Mouse (Mus musculus) stomach, embryonic 15.5 days (tissue): ENCODE data around the gene Gadd45gip1. TPM values are rescaled to one million over a fixed set of nuclear protein-coding genes. Genes with fewer than 3 reads are reported as not detected.

Experiments
- ATAC-seq: fragments of 200-750 bp; cut with Nextera tagmentation; 2 replicates; pipeline ENCODE4 v1.8.0; 2017; ENCODE audit warnings: low read depth, moderate number of reproducible peaks, moderate TSS enrichment; ENCODE audit not compliant: insufficient read depth, low FRiP score
- H3K27ac ChIP-seq: fragments of 300-500 bp; sonication (generic); 2 replicates; pipeline ENCODE4 v1.5.1; 2015; ENCODE audit warnings: mild to moderate bottlenecking, inconsistent platforms
- H3K27me3 ChIP-seq: fragments of 300-500 bp; sonication (generic); replicated peaks from 2 replicates; pipeline ENCODE4 v1.6.1; 2015; ENCODE audit warnings: inconsistent platforms
- H3K36me3 ChIP-seq: fragments of 300-500 bp; sonication (generic); 2 replicates; pipeline ENCODE4 v1.6.1; 2015; ENCODE audit warnings: inconsistent platforms
- H3K4me1 ChIP-seq: fragments of 300-500 bp; sonication (generic); 2 replicates; pipeline ENCODE4 v1.6.1; 2015; ENCODE audit warnings: inconsistent platforms
- H3K4me2 ChIP-seq: fragments of 300-500 bp; sonication (generic); 2 replicates; pipeline ENCODE4 v1.6.1; 2015; ENCODE audit warnings: mild to moderate bottlenecking, inconsistent platforms
- H3K4me3 ChIP-seq: fragments of 300-500 bp; sonication (generic); replicated peaks from 2 replicates; pipeline ENCODE4 v1.5.1; 2015; ENCODE audit warnings: inconsistent platforms
- H3K9ac ChIP-seq: fragments of 300-500 bp; sonication (generic); 2 replicates; pipeline ENCODE4 v1.6.1; 2015; ENCODE audit warnings: inconsistent platforms
- H3K9me3 ChIP-seq: fragments of 300-500 bp; sonication (generic); 2 replicates; pipeline ENCODE4 v1.6.1; 2016; ENCODE audit warnings: inconsistent platforms
- WGBS: fragments of 180-500 bp; shearing (Covaris S2); methylation state at CpG from one replicate; pipeline ENCODE4 v1.1.7; 2015; 5-methylcytosine and 5-hydroxymethylcytosine counted together
- polyA plus RNA-seq: library from polyadenylated mRNA; unstranded; fragments of >200 nt; fragmentation: Nextera tagmentation; extraction: Ambion mirVana; gene quantifications from 2 replicates; pipeline ENCODE4 v1.2.1, GENCODE M21; 2015

Gene Gadd45gip1
- polyA plus RNA-seq, 1 experiment from 2014 or later = 54.5 TPM

DNA sequence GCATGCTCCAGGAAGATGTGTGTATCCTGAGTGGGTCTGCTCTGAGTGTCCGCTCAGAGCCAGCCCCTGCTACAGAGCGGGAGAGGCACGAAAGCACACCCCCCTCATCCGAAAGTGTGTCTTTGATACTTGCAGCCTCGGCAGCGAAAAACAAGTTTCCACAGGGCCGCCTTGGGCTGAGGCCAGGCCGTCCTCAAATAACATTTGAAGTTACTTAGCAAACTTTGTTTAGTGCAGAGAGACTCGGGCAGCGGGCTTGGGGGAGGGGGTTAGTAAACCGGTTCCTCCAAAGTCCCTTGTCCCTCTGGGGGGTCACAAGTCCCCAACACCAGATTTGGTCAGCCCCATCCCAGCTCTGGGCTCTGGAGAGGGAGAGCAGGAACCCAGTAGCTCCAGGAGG lies 42.4 kb upstream of the Gadd45gip1 start:
- H3K9me3 ChIP-seq = no peaks in the 10 kb centered on the region
- WGBS = 18% methylated on average over 11 of the region's 11 CpGs
- no peaks in the 10 kb centered on the region for H3K36me3 ChIP-seq
- H3K4me2 ChIP-seq = peak overlapping the region; percentile 26; the same call in 1 of the 2 replicates
- H3K27me3 ChIP-seq = peaks cover 64% of the 10 kb centered on the region
- H3K9ac ChIP-seq = no peak overlapping the region
- no peak for ATAC-seq
- no peak overlapping the region for H3K27ac ChIP-seq
- H3K4me1 ChIP-seq = peaks cover 69% of the 10 kb centered on the region
- no peak overlapping the region for H3K4me3 ChIP-seq

DNA sequence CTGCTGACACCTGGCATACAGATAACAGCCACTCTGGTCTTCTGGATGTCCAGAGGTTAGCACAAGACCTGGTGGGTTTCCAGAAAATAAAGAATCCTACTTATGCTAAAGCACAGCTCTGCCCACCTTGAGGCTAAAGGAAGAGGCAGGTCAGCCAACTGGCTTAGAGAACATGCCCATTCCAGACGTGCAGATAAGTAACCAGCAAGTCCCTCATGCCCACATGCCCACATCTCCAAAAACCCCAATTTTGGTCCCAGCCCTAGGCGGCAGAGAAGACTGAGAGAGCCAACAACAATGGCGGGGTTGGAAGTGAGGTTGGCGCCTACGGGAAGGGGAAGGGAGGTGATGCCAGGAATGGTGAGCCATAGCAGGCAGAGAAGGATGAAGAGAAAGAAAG lies 42.0 kb upstream of the Gadd45gip1 start:
- H3K4me3 ChIP-seq = no peak overlapping the region
- H3K4me1 ChIP-seq = peaks cover 69% of the 10 kb centered on the region
- no peaks in the 10 kb centered on the region for H3K36me3 ChIP-seq
- H3K27ac ChIP-seq = no peak overlapping the region
- H3K9ac ChIP-seq = no peak overlapping the region
- no peak for ATAC-seq
- H3K4me2 ChIP-seq = peak overlapping the region; percentile 26; the same call in 1 of the 2 replicates
- no peaks in the 10 kb centered on the region for H3K9me3 ChIP-seq
- WGBS = 55% methylated on average over 5 of the region's 5 CpGs
- H3K27me3 ChIP-seq = peaks cover 60% of the 10 kb centered on the region

DNA sequence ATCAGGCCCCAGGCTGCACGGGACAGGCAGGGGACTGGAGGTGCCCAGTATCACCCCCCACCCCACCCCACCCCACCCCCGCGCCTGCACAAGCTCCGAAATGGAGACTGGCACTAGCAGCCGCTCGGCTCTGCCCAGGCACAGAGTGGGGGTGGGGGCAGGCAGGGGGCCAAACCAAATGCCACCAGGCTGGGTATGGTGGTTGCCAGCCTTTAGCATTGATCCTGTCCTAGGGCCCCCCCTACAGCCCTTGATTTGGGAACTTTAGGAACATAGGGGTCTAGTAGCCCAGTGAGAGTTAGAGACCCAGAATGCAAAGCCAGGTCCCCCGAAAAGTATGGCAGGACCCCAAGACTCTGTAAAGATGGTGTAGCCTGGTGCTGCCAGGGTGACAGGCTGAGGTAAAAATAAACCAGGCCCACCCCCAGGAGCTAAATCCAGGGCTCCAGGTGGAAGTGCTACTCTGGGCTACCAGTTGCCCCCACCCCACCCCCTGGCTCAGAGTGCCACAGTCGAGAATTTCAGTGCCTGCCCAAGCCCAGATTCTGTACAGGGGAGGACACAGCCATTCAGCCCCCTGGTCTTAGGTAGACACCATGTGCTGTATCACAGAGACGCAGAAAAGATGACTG lies 41.4 kb upstream of the Gadd45gip1 start:
- H3K4me3 ChIP-seq = no peak overlapping the region
- H3K36me3 ChIP-seq = no peaks in the 10 kb centered on the region
- no peak for ATAC-seq
- 75% methylated on average over 8 of the region's 9 CpGs for WGBS
- H3K27ac ChIP-seq = no peak overlapping the region
- H3K27me3 ChIP-seq = peaks cover 54% of the 10 kb centered on the region
- H3K4me2 ChIP-seq = 0 out of 2 replicates have a peak overlapping the region, but pooled peaks have one; percentile 2
- no peak overlapping the region for H3K9ac ChIP-seq
- H3K4me1 ChIP-seq = peaks cover 69% of the 10 kb centered on the region
- H3K9me3 ChIP-seq = no peaks in the 10 kb centered on the region

DNA sequence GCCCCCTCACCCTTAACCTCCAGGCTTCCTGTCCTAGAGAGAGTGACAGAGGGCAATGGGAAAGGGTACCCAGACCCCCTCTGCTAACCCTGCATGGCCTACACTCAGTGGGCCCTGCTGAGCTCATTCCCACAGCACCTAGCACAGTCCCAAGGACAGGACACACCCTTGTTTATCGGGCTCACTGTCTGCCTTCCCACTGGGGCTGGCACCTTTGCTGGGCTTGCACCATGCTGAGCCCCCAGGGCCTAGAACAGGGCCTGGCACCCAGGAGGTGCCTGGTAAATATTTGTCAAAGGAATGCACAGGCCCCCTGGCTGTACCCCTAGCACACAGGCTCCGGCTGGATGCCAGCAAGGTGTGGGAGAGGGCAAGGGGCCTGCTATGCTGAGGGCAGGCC lies 40.8 kb upstream of the Gadd45gip1 start:
- H3K4me1 ChIP-seq = peaks cover 70% of the 10 kb centered on the region
- no peak overlapping the region for H3K4me3 ChIP-seq
- H3K9me3 ChIP-seq = no peaks in the 10 kb centered on the region
- H3K27me3 ChIP-seq = peaks cover 49% of the 10 kb centered on the region
- 0 out of 2 replicates have a peak overlapping the region, but pooled peaks have one; percentile 2 for H3K4me2 ChIP-seq
- no peak for ATAC-seq
- H3K9ac ChIP-seq = no peak overlapping the region
- no peak overlapping the region for H3K27ac ChIP-seq
- no peaks in the 10 kb centered on the region for H3K36me3 ChIP-seq
- WGBS = 44% methylated on average over 2 of the region's 2 CpGs

DNA sequence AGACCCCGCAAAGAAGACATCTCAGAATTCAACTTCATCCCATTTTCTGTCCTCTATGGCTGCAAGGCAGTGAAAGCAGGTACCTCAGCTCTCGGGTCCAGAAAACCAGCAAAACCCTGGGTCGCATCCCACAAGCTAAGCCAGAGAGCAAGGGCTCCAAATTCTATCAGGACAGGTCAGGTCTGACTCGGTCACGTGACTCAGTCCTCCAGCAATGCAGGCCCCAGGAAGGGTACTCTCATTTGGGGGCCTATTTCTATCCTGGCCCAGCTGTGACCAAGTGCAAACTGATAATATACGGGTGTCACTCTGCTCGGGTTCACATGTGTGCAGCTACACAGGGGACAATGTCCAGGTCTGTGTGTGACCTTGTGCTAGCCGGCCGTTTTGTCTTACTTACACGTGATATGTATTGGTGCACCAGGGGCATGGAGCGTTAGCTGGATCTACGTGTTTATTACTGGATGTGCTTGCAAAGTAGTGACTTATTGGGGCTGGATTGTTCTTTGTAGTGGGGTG lies 38.8 kb upstream of the Gadd45gip1 start:
- H3K4me3 ChIP-seq = no peak overlapping the region
- no peak overlapping the region for H3K27ac ChIP-seq
- H3K4me1 ChIP-seq = peaks cover 55% of the 10 kb centered on the region
- H3K36me3 ChIP-seq = 0 out of 2 replicates have a peak, but pooled peaks cover 5% of the 10 kb centered on the region
- H3K9ac ChIP-seq = no peak overlapping the region
- ATAC-seq = no peak
- WGBS = 80% methylated on average over 12 of the region's 12 CpGs
- H3K4me2 ChIP-seq = no peak overlapping the region
- peaks cover 42% of the 10 kb centered on the region for H3K27me3 ChIP-seq
- no peaks in the 10 kb centered on the region for H3K9me3 ChIP-seq

DNA sequence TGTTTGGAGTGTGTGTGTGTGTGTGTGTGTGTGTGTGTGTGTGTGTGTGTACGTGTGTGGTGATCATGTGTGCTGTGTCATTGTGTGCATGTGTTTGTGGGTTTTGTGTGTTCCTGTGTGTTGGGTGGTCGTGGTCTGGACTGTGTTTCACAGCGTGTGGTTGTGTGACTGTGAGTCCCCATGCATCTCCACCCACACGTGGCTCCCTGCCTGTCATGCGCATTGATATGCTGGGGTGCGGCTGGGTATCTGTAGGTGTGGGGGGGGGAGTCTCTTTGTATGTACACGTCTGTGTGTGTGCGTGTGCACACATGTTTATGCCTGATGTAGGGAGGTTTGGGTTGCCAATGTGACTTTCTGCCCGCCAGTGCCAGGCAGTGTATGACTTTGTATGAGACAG lies 38.2 kb upstream of the Gadd45gip1 start:
- peaks cover 35% of the 10 kb centered on the region; the same call in 1 of the 2 replicates for H3K27me3 ChIP-seq
- no peaks in the 10 kb centered on the region for H3K9me3 ChIP-seq
- H3K9ac ChIP-seq = no peak overlapping the region
- H3K4me1 ChIP-seq = peaks cover 55% of the 10 kb centered on the region
- no peak overlapping the region for H3K4me3 ChIP-seq
- no peak overlapping the region for H3K27ac ChIP-seq
- 0 out of 2 replicates have a peak, but pooled peaks cover 5% of the 10 kb centered on the region for H3K36me3 ChIP-seq
- no peak overlapping the region for H3K4me2 ChIP-seq
- no peak for ATAC-seq
- 80% methylated on average over 9 of the region's 9 CpGs for WGBS

DNA sequence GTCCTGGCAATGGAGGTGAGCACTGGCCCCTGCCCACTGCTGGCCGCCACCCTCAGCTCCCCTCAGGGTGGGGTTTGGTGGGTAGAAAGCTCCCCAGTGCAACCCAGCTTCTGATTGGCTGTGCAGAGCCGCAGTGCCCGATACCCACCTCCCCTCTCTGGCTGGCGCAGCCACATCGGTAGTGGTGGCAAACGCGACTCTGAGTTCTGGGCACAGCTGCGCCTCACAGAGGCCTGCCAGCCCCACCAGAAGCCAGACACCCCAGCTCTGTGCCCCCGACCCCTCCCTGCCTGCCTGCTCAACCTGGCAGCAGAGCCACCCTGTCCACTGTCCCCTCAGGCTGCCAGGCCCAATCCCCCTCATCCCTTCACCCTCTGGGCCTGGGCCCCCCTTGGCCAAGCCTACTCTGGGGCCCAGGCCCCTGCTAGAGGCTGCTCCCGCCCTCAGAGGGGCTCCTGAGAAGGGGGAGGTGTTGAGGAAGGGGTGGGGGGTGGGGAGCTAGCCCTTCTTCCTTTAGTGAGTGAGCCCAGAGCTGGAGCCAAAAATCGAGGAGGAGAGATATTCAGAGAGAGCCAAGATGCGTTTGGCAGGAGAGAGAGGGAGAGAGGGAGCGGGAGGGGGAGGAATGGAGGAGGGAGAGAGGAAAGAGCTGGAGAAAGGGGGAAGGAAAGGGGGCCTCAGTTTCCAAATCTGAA lies 37.4 kb upstream of the Gadd45gip1 start:
- peaks cover 57% of the 10 kb centered on the region for H3K4me1 ChIP-seq
- 0 out of 2 replicates have a peak, but pooled peaks cover 5% of the 10 kb centered on the region for H3K36me3 ChIP-seq
- ATAC-seq = peak; percentile 54; the same call in 1 of the 2 replicates
- 0 out of 2 replicates have a peak, but pooled peaks cover 33% of the 10 kb centered on the region for H3K27me3 ChIP-seq
- no peaks in the 10 kb centered on the region for H3K9me3 ChIP-seq
- WGBS = 63% methylated on average over 13 of the region's 13 CpGs
- H3K4me2 ChIP-seq = peak overlapping the region; percentile 47
- peak overlapping the region; percentile 19 for H3K4me3 ChIP-seq
- H3K27ac ChIP-seq = peak overlapping the region; percentile 88
- H3K9ac ChIP-seq = peak overlapping the region; percentile 16

DNA sequence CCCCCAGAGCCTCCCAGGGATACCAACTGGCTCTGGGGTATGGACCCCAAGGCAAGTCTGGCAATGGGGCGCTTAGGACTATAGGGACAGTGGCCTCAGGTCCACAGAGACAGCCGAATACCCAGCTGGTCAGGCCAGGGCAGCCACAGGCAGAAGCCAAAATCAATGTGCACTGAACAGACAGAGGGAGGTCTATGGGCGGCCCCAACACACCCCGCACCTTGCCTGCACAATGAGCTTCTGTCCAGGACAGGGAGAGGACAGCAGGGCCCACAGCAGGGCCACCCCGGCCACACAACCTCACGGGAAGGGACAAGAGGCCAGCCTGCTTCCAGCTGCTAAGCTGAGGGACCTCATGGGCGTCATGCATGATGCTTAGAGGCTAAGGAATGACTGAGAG lies 36.8 kb upstream of the Gadd45gip1 start:
- Histone ChIP-seq H3K4me3 (no peak overlapping the region), H3K27ac (peak overlapping the region; percentile 88), H3K4me2 (peak overlapping the region; percentile 47), H3K9ac (no peak overlapping the region), H3K27me3 (0 out of 2 replicates have a peak, but pooled peaks cover 28% of the 10 kb centered on the region), H3K9me3 (no peaks in the 10 kb centered on the region), H3K4me1 (peaks cover 53% of the 10 kb centered on the region), H3K36me3 (0 out of 2 replicates have a peak, but pooled peaks cover 5% of the 10 kb centered on the region)
- WGBS = 49% methylated on average over 7 of the region's 7 CpGs
- peak; percentile 7; the same call in 1 of the 2 replicates for ATAC-seq

DNA sequence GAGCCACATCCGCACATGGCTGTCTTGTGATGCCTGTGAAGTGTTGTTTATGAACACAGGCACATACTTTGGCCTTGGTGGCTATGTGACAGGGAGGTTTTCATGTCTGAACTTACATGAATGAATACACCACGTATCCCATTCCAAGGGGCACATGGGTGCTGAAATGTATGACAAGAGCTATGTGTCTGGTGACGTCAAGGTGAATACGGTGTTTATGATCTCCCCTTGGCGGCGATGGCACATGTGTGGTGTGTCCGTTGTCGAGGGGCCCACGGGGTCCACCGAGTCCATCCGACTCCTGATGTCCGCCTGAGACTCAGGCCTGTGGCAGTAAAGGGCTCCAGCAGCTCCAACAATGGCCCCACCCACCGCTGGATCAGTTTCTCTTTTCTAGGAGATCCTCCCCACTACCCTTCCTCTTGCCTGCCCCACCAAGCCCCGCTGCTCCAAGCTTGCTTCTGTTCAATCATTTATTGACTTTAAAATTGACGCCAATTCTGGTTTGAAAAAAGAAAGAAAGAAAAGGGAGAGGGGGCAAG lies 34.0 kb upstream of the Gadd45gip1 start:
- H3K27me3 ChIP-seq = peaks cover 19% of the 10 kb centered on the region; the same call in 1 of the 2 replicates
- no peaks in the 10 kb centered on the region for H3K9me3 ChIP-seq
- H3K4me3 ChIP-seq = no peak overlapping the region
- 81% methylated on average over 15 of the region's 15 CpGs for WGBS
- H3K4me2 ChIP-seq = no peak overlapping the region
- ATAC-seq = no peak
- 0 out of 2 replicates have a peak, but pooled peaks cover 5% of the 10 kb centered on the region for H3K36me3 ChIP-seq
- peaks cover 44% of the 10 kb centered on the region for H3K4me1 ChIP-seq
- no peak overlapping the region for H3K9ac ChIP-seq
- no peak overlapping the region for H3K27ac ChIP-seq

DNA sequence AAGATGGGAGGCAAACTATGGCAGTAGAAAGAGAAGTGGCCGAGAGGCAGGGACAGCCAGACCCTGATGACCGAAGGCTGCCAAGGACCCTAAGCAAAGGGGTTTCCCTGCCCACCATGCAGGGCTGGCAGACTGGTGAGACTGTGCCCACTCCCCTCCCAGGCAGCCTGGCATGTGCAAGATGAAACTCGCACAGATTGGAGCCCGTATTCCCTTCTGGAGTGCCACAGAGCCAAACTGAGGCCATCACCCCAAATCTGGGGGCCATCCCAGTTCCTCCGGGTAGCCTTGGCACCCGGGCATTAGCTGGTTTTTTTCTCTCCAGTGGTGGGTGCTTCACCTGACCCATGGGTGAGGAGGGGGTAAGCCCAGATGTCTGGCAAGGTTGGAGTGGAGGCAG lies 33.4 kb upstream of the Gadd45gip1 start:
- peak overlapping the region; percentile 82 for H3K4me2 ChIP-seq
- no peak for ATAC-seq
- peaks cover 19% of the 10 kb centered on the region; the same call in 1 of the 2 replicates for H3K27me3 ChIP-seq
- 87% methylated on average over 6 of the region's 6 CpGs for WGBS
- H3K9me3 ChIP-seq = no peaks in the 10 kb centered on the region
- H3K9ac ChIP-seq = no peak overlapping the region
- peak overlapping the region; percentile 79; the same call in 1 of the 2 replicates for H3K4me3 ChIP-seq
- peaks cover 44% of the 10 kb centered on the region for H3K4me1 ChIP-seq
- 0 out of 2 replicates have a peak, but pooled peaks cover 5% of the 10 kb centered on the region for H3K36me3 ChIP-seq
- H3K27ac ChIP-seq = no peak overlapping the region

DNA sequence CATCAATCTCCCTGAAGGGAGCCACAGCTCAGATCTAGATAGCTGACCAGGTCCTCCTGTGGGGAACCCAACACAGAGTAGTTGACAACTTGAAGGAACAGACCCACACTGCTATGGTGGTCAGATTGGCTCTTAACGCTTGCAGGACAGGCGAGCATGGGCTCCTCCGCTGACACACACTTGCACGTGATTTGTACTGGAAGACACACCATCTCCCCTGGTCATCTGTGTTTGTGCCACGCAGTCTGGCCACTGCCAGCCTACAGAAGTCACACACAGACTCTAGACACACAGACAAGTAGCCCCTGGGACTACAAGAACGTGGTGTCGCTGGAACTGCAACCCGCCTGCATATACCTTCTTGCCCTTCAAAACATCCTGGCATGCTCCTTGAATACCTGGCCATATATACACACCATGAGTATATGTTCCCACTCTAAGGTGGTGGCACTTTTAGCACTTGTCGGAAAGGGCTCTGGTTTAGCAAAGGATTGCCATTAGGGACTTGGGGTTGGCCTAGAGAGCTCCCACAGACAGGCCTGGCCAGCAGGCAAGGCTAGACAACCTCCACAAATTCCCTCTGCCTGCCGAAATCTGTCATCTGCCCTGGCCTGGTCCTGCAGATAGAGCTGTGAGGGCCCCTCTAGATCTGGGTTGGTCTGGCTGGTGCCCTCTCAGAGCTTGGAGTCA lies 32.7 kb upstream of the Gadd45gip1 start:
- H3K4me2 ChIP-seq = peak overlapping the region; percentile 82
- H3K9me3 ChIP-seq = no peaks in the 10 kb centered on the region
- WGBS = 66% methylated on average over 10 of the region's 10 CpGs
- H3K9ac ChIP-seq = peak overlapping the region; percentile 95
- peak overlapping the region; percentile 79 for H3K4me3 ChIP-seq
- peaks cover 42% of the 10 kb centered on the region for H3K4me1 ChIP-seq
- peaks cover 25% of the 10 kb centered on the region; the same call in 1 of the 2 replicates for H3K27me3 ChIP-seq
- ATAC-seq = no peak
- 0 out of 2 replicates have a peak, but pooled peaks cover 5% of the 10 kb centered on the region for H3K36me3 ChIP-seq
- peak overlapping the region; percentile 84 for H3K27ac ChIP-seq
